Mouse (Mus musculus) limb, embryonic 15.5 days (tissue): ENCODE results near the gene Xylb. TPM values are rescaled to one million over a fixed set of nuclear protein-coding genes. Genes with fewer than 3 reads are reported as not detected.

Experiments used
- ATAC-seq: fragments of 200-750 bp; cut with Nextera tagmentation; 2 replicates; pipeline ENCODE4 v1.8.0; 2017; ENCODE audit warnings: low read depth, moderate TSS enrichment; ENCODE audit not compliant: insufficient number of reproducible peaks, low FRiP score, low TSS enrichment
- H3K27ac ChIP-seq: fragments of 300-500 bp; sonication (generic); 2 replicates; pipeline ENCODE4 v1.5.1; 2015; ENCODE audit warnings: moderate library complexity, mild to moderate bottlenecking, inconsistent platforms
- H3K27me3 ChIP-seq: fragments of 300-500 bp; sonication (generic); 2 replicates; pipeline ENCODE4 v1.6.1; 2015; ENCODE audit warnings: inconsistent platforms
- H3K36me3 ChIP-seq: fragments of 300-500 bp; sonication (generic); 2 replicates; pipeline ENCODE4 v1.6.1; 2015; ENCODE audit warnings: inconsistent platforms
- H3K4me1 ChIP-seq: fragments of 300-500 bp; sonication (generic); 2 replicates; pipeline ENCODE4 v1.6.1; 2015; ENCODE audit warnings: inconsistent platforms
- H3K4me2 ChIP-seq: fragments of 300-500 bp; sonication (generic); 2 replicates; pipeline ENCODE4 v1.6.1; 2015; ENCODE audit warnings: mild to moderate bottlenecking, inconsistent platforms
- H3K4me3 ChIP-seq: fragments of 300-500 bp; sonication (generic); 2 replicates; pipeline ENCODE4 v1.5.1; 2015; ENCODE audit warnings: mild to moderate bottlenecking, inconsistent platforms
- H3K9ac ChIP-seq: fragments of 300-500 bp; sonication (generic); 2 replicates; pipeline ENCODE4 v1.6.1; 2015; ENCODE audit warnings: inconsistent platforms
- H3K9me3 ChIP-seq: fragments of 300-500 bp; sonication (generic); 2 replicates; pipeline ENCODE4 v1.6.1; 2016; ENCODE audit warnings: inconsistent platforms
- WGBS: fragments of 180-500 bp; shearing (Covaris S2); methylation state at CpG from one replicate; pipeline ENCODE4 v1.1.7; 2015; 5-methylcytosine and 5-hydroxymethylcytosine counted together
- polyA plus RNA-seq: library from polyadenylated mRNA; unstranded; fragments of >200 nt; fragmentation: Nextera tagmentation; extraction: Ambion mirVana; gene quantifications from 2 replicates; pipeline ENCODE4 v1.2.1, GENCODE M21; 2015

Gene Xylb
- polyA plus RNA-seq, 1 experiment from 2014 or later, result 4.2 TPM

- no peaks in the 10 kb centered on the region for H3K27me3 ChIP-seq
- H3K4me1 ChIP-seq, result no peaks in the 10 kb centered on the region
- no peak overlapping the region for H3K4me2 ChIP-seq
- WGBS, result 89% methylated on average over 12 of the region's 12 CpGs
- H3K36me3 ChIP-seq, result peaks cover 27% of the 10 kb centered on the region
- ATAC-seq, result no peak
- H3K4me3 ChIP-seq, result no peak overlapping the region
- H3K27ac ChIP-seq, result no peak overlapping the region
- H3K9ac ChIP-seq, result no peak overlapping the region
- no peaks in the 10 kb centered on the region for H3K9me3 ChIP-seq
Observed at GRCm38 (mm10) chr9:119438065-119438464, 80.9 kb downstream of the Xylb start.

- WGBS, result 92% methylated on average over 9 of the region's 9 CpGs
- no peak for ATAC-seq
- no peaks in the 10 kb centered on the region for H3K4me1 ChIP-seq
- no peaks in the 10 kb centered on the region for H3K9me3 ChIP-seq
- no peak overlapping the region for H3K27ac ChIP-seq
- H3K36me3 ChIP-seq, result peaks cover 24% of the 10 kb centered on the region
- no peak overlapping the region for H3K4me2 ChIP-seq
- no peak overlapping the region for H3K4me3 ChIP-seq
- no peak overlapping the region for H3K9ac ChIP-seq
- no peaks in the 10 kb centered on the region for H3K27me3 ChIP-seq
Observed at GRCm38 (mm10) chr9:119438498-119439000, 81.4 kb downstream of the Xylb start.

Other genes with a start within 250 kb of the Xylb start
- 1.7 and 2.4 TPM in 2 replicates for gene Acaa1b, start 200.3 kb upstream of the Xylb start, polyA plus RNA-seq
- not detected in 2 replicates for gene Gm47289, start 198.2 kb upstream of the Xylb start, polyA plus RNA-seq
- gene Slc22a13, start 148.3 kb upstream of the Xylb start, polyA plus RNA-seq, result not detected in 2 replicates
- gene Oxsr1, start 35.0 kb upstream of the Xylb start, polyA plus RNA-seq, result 9.4 and 11.5 TPM in 2 replicates
- 112 and 121 TPM in 2 replicates for gene Acaa1a, start 17.7 kb upstream of the Xylb start, polyA plus RNA-seq
- gene Myd88, start 16.0 kb upstream of the Xylb start, polyA plus RNA-seq, result 32.7 and 38.2 TPM in 2 replicates
- 0.24 TPM in 1 of 2 replicates, not detected in the other for gene Slc22a14, start 8.2 kb downstream of the Xylb start, polyA plus RNA-seq
- 14.9 TPM in 2 replicates for gene Acvr2b, start 44.7 kb downstream of the Xylb start, polyA plus RNA-seq
- 25.2 and 28.4 TPM in 2 replicates for gene Exog, start 87.6 kb downstream of the Xylb start, polyA plus RNA-seq
- 0.17 and 0.22 TPM in 2 replicates for gene Scn5a, start 221.6 kb downstream of the Xylb start, polyA plus RNA-seq